Mouse (Mus musculus) forebrain, embryonic 13.5 days (tissue): ENCODE results near the gene Herpud2. TPM values are rescaled to one million over a fixed set of nuclear protein-coding genes. Genes with fewer than 3 reads are reported as not detected.
A peak's percentile ranks its signal among the peaks of the same experiment; 100 is the strongest.
"Not testable (repeated sequence)": the region's sequence is repeated elsewhere in the genome, so short reads cannot be mapped to it uniquely, and the experiment has no call there.

Experiments
- ATAC-seq: fragments of 200-750 bp; cut with Nextera tagmentation; 2 replicates; pipeline ENCODE4 v1.8.0; 2017
- H3K27ac ChIP-seq: fragments of 300-500 bp; sonication (generic); 2 replicates; pipeline ENCODE4 v1.5.1; 2015; ENCODE audit warnings: inconsistent platforms, mild to moderate bottlenecking, moderate library complexity
- H3K27me3 ChIP-seq: fragments of 300-500 bp; sonication (generic); 2 replicates; pipeline ENCODE4 v1.6.1; 2015; ENCODE audit warnings: mild to moderate bottlenecking, inconsistent platforms
- H3K36me3 ChIP-seq: fragments of 300-500 bp; sonication (generic); 2 replicates; pipeline ENCODE4 v1.6.1; 2015; ENCODE audit warnings: mild to moderate bottlenecking, inconsistent platforms; ENCODE audit not compliant: poor library complexity, severe bottlenecking
- H3K4me1 ChIP-seq: fragments of 300-500 bp; sonication (generic); 2 replicates; pipeline ENCODE4 v1.6.1; 2015; ENCODE audit warnings: inconsistent platforms
- H3K4me2 ChIP-seq: fragments of 300-500 bp; sonication (generic); 2 replicates; pipeline ENCODE4 v1.6.1; 2015; ENCODE audit warnings: inconsistent platforms, mild to moderate bottlenecking, moderate library complexity
- H3K4me3 ChIP-seq: fragments of 300-500 bp; sonication (generic); 2 replicates; pipeline ENCODE4 v1.5.1; 2015; ENCODE audit warnings: mild to moderate bottlenecking, inconsistent platforms
- H3K9ac ChIP-seq: fragments of 300-500 bp; sonication (generic); 2 replicates; pipeline ENCODE4 v1.6.1; 2015; ENCODE audit warnings: mild to moderate bottlenecking, inconsistent platforms
- H3K9me3 ChIP-seq: fragments of 300-500 bp; sonication (generic); replicated peaks from 2 replicates; pipeline ENCODE4 v1.6.1; 2016; ENCODE audit warnings: inconsistent platforms
- WGBS: fragments of 180-500 bp; shearing (Covaris S2); methylation state at CpG from one replicate; pipeline ENCODE4 v1.1.7; 2015; 5-methylcytosine and 5-hydroxymethylcytosine counted together
- polyA plus RNA-seq: library from polyadenylated mRNA; unstranded; fragments of >200 nt; fragmentation: Nextera tagmentation; extraction: Ambion mirVana; gene quantifications from 2 replicates; pipeline ENCODE4 v1.2.1, GENCODE M21; 2015

Herpud2 gene
- polyA plus RNA-seq, 1 experiment from 2014 or later, result 33.5 TPM

GRCm38 (mm10) chr9:25142988-25143387 lies 8.6 kb downstream of the Herpud2 start:
- 92% methylated on average over 1 of the region's 1 CpGs for WGBS

GRCm38 (mm10) chr9:25142041-25142440 lies 9.6 kb downstream of the Herpud2 start:
- Histone ChIP-seq H3K4me3 (no peak overlapping the region), H3K4me1 (peaks cover under 1% of the 10 kb centered on the region; the same call in 1 of the 2 replicates), H3K27me3 (no peaks in the 10 kb centered on the region), H3K9ac (no peak overlapping the region), H3K36me3 (no peaks in the 10 kb centered on the region), H3K4me2 (no peak overlapping the region), H3K9me3 (no peaks in the 10 kb centered on the region), H3K27ac (no peak overlapping the region)
- 96% methylated on average over 3 of the region's 3 CpGs for WGBS
- no peak for ATAC-seq

More at GRCm38 (mm10) chr9:25142988-25143387, 8.6 kb downstream of the Herpud2 start:
- H3K9ac ChIP-seq, result no peak overlapping the region
- no peak overlapping the region for H3K27ac ChIP-seq
- H3K4me2 ChIP-seq, result no peak overlapping the region
- H3K27me3 ChIP-seq, result no peaks in the 10 kb centered on the region
- peaks cover 7% of the 10 kb centered on the region for H3K4me1 ChIP-seq
- no peak for ATAC-seq
- H3K36me3 ChIP-seq, result no peaks in the 10 kb centered on the region
- H3K9me3 ChIP-seq, result no peaks in the 10 kb centered on the region
- H3K4me3 ChIP-seq, result no peak overlapping the region

GRCm38 (mm10) chr9:25140330-25140729 lies 11.3 kb downstream of the Herpud2 start:
- no peak overlapping the region for H3K27ac ChIP-seq
- H3K4me2 ChIP-seq, result no peak overlapping the region
- WGBS, result 97% methylated on average over 1 of the region's 1 CpGs
- H3K36me3 ChIP-seq, result no peaks in the 10 kb centered on the region
- no peak overlapping the region for H3K4me3 ChIP-seq
- no peaks in the 10 kb centered on the region for H3K9me3 ChIP-seq
- ATAC-seq, result no peak
- no peak overlapping the region for H3K9ac ChIP-seq
- no peaks in the 10 kb centered on the region for H3K4me1 ChIP-seq
- H3K27me3 ChIP-seq, result no peaks in the 10 kb centered on the region

GRCm38 (mm10) chr9:25138900-25139299 lies 12.7 kb downstream of the Herpud2 start:
- Histone ChIP-seq H3K9me3 (no peaks in the 10 kb centered on the region), H3K4me1 (no peaks in the 10 kb centered on the region), H3K4me2 (no peak overlapping the region), H3K27ac (no peak overlapping the region), H3K4me3 (no peak overlapping the region), H3K27me3 (no peaks in the 10 kb centered on the region), H3K9ac (no peak overlapping the region), H3K36me3 (no peaks in the 10 kb centered on the region)
- 96% methylated on average over 1 of the region's 1 CpGs for WGBS
- no peak for ATAC-seq

- H3K27ac ChIP-seq, result no peak overlapping the region
- no peaks in the 10 kb centered on the region for H3K27me3 ChIP-seq
- WGBS, result 85% methylated on average over 4 of the region's 4 CpGs
- H3K36me3 ChIP-seq, result peaks cover 9% of the 10 kb centered on the region
- no peak overlapping the region for H3K4me3 ChIP-seq
- no peaks in the 10 kb centered on the region for H3K9me3 ChIP-seq
- ATAC-seq, result no peak
- H3K4me2 ChIP-seq, result no peak overlapping the region
- no peak overlapping the region for H3K9ac ChIP-seq
- no peaks in the 10 kb centered on the region for H3K4me1 ChIP-seq
Measured at GRCm38 (mm10) chr9:25132920-25133319, 18.7 kb downstream of the Herpud2 start.

DNA sequence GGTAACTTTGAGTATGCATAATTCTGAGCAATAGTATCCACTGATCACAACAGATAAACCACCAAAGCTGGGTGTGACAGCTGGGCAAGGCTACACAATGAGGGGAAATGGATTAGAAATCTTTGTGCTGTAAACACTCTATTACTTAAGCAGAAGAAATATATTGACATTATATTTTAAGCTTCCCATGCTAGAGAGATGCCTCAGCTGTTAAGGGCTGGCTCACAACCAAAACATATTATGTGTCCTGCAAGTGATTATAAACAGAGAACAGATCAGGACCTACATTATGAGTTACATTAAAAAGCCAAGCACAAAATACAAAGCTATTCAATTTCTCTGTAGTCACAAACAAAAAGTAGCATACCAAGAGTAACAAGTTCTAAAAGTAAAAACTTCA lies 19.4 kb downstream of the Herpud2 start:
- Histone ChIP-seq H3K4me1 (no peaks in the 10 kb centered on the region), H3K36me3 (peaks cover 9% of the 10 kb centered on the region), H3K9me3 (no peaks in the 10 kb centered on the region), H3K4me3 (no peak overlapping the region), H3K9ac (no peak overlapping the region), H3K4me2 (no peak overlapping the region), H3K27me3 (no peaks in the 10 kb centered on the region), H3K27ac (no peak overlapping the region)
- no peak for ATAC-seq

- no peaks in the 10 kb centered on the region for H3K27me3 ChIP-seq
- ATAC-seq, result no peak
- H3K36me3 ChIP-seq, result peaks cover 41% of the 10 kb centered on the region
- 88% methylated on average over 2 of the region's 2 CpGs for WGBS
- H3K9me3 ChIP-seq, result no peaks in the 10 kb centered on the region
- no peak overlapping the region for H3K9ac ChIP-seq
- H3K4me1 ChIP-seq, result no peaks in the 10 kb centered on the region
- H3K27ac ChIP-seq, result no peak overlapping the region
- no peak overlapping the region for H3K4me3 ChIP-seq
- H3K4me2 ChIP-seq, result no peak overlapping the region
Measured at GRCm38 (mm10) chr9:25124048-25124447, 27.6 kb downstream of the Herpud2 start.

DNA sequence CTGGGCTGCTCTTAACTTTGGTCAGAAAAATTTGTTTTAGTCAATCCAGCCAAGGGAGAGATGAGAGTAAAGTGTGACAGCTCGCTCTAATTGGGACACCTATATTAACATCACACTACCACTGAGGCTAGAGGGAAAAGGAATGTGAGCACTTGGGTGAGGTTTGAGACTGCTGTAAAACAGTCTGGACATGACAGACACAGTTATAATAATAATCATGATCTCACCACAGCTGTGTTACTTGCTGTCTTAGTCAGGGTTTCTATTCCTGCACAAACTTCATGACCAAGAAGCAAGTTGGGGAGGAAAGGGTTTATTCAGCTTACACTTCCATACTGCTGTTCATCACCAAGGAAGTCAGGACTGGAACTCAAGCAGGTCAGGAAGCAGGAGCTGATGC lies 28.0 kb downstream of the Herpud2 start:
- not testable (repeated sequence) for H3K4me2 ChIP-seq, H3K4me3 ChIP-seq, H3K4me1 ChIP-seq, H3K9me3 ChIP-seq, ATAC-seq, H3K27ac ChIP-seq, H3K9ac ChIP-seq, H3K27me3 ChIP-seq
- 96% methylated on average over 1 of the region's 1 CpGs for WGBS
- peaks cover 44% of the 10 kb centered on the region for H3K36me3 ChIP-seq

DNA sequence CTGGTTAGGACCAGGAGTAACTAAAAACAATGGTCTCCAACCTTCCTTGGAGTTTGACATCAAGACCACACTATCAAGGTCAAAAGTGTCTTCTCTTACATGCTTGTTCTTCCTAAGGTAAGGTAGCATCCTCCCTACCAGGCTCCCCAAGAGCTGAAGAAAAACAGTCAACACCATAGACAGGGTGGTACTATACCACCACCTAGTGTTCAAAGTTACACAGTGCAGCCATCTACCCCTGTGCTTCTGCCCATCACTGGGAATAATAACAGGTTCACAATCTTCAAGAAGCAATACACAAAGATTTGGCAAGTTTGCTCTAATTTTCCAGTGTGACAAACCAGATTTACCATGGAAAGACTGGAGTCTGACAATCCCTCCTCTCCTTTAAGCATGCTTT lies 47.0 kb downstream of the Herpud2 start:
- H3K4me1 ChIP-seq, result no peaks in the 10 kb centered on the region
- ATAC-seq, result peak; percentile 75; the same call in 1 of the 2 replicates
- no peaks in the 10 kb centered on the region for H3K27me3 ChIP-seq
- H3K4me3 ChIP-seq, result no peak overlapping the region
- H3K27ac ChIP-seq, result no peak overlapping the region
- no peak overlapping the region for H3K9ac ChIP-seq
- H3K4me2 ChIP-seq, result no peak overlapping the region
- H3K36me3 ChIP-seq, result peaks cover 44% of the 10 kb centered on the region
- peaks cover 9% of the 10 kb centered on the region; the same call in 1 of the 2 replicates for H3K9me3 ChIP-seq

GRCm38 (mm10) chr9:25102881-25103280 lies 48.7 kb downstream of the Herpud2 start:
- ATAC-seq, result no peak
- Histone ChIP-seq H3K9me3 (peaks cover 9% of the 10 kb centered on the region; the same call in 1 of the 2 replicates), H3K4me3 (no peak overlapping the region), H3K27me3 (no peaks in the 10 kb centered on the region), H3K27ac (no peak overlapping the region), H3K9ac (no peak overlapping the region), H3K4me1 (no peaks in the 10 kb centered on the region), H3K36me3 (peaks cover 35% of the 10 kb centered on the region), H3K4me2 (no peak overlapping the region)
- WGBS, result 92% methylated on average over 1 of the region's 1 CpGs

DNA sequence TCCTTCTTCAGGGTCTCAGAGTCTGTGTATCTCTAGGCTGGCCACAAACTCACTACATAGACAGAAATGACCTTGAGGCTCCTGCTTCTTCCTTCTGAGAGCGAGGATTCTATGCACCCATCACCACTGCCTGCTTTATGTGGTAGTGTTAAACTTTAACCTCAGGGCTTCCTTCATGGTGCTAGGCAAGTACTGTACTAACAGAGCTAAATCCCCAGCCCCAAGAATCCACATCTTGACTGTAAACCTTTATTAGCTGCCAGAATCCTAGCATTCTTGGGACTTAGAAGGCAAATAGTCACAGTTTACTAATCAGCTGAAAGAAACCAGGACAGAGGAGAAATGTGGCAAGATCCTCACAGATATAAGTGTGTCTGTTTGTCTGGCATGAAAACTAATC lies 60.8 kb downstream of the Herpud2 start:
- Histone ChIP-seq H3K27me3 (no peaks in the 10 kb centered on the region), H3K36me3 (no peaks in the 10 kb centered on the region), H3K4me1 (no peaks in the 10 kb centered on the region), H3K4me3 (no peak overlapping the region), H3K9ac (no peak overlapping the region), H3K27ac (no peak overlapping the region), H3K4me2 (no peak overlapping the region), H3K9me3 (no peaks in the 10 kb centered on the region)
- ATAC-seq, result no peak
- 58% methylated on average over 1 of the region's 1 CpGs for WGBS

DNA sequence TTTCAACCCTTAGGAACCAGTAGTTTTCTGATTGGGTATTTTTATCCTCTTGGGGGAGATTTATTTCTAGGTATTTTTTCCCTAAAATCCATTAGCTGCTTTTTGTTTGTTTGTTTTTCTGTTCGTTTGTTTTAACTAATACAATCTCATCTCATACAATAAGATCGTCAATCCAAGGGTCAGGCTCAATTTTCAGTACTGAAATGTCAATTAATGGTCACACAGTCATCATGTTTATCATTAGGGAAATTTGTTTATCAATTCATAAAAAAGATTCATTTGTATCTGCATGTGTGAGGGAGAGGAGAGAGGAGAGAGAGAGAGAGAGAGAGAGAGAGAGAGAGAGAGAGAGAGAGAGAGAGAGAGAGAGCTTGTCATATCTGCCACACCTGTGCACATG lies 62.5 kb downstream of the Herpud2 start, which contains the start of gene Gm10181:
Gm10181 (plus strand) TSS at position 301 of the 400 bp plus-strand sequence.
- Histone ChIP-seq H3K4me3 (no peak within 1 kb of the TSS), H3K27ac (no peak within 1 kb of the TSS), H3K4me2 (no peak within 1 kb of the TSS), H3K27me3 (no peaks in the 10 kb centered on the region), H3K9ac (no peak within 1 kb of the TSS), H3K9me3 (no peaks in the 10 kb centered on the region), H3K36me3 (no peaks in the 10 kb centered on the region), H3K4me1 (no peaks in the 10 kb centered on the region)
- no peak for ATAC-seq
- 88% methylated on average over 2 of the region's 2 CpGs for WGBS

GRCm38 (mm10) chr9:25076505-25076904 lies 75.1 kb downstream of the Herpud2 start:
- 89% methylated on average over 1 of the region's 1 CpGs for WGBS
- Histone ChIP-seq H3K4me3 (no peak overlapping the region), H3K4me1 (no peaks in the 10 kb centered on the region), H3K4me2 (no peak overlapping the region), H3K9me3 (no peaks in the 10 kb centered on the region; the same call in 1 of the 2 replicates), H3K27me3 (no peaks in the 10 kb centered on the region), H3K27ac (no peak overlapping the region), H3K36me3 (no peaks in the 10 kb centered on the region), H3K9ac (no peak overlapping the region)
- no peak for ATAC-seq
